Mouse (Mus musculus) kidney, adult 2 months (tissue): ENCODE data around the gene Map3k12.

Source experiments
- CTCF ChIP-seq: fragments of 200-500 bp; conservative IDR thresholded peaks from 2 replicates; pipeline ENCODE4 v1.5.1; 2011; ENCODE audit warnings: low read depth, mild to moderate bottlenecking, control low read depth, low read length, moderate library complexity, mixed read lengths; ENCODE audit not compliant: insufficient read depth, insufficient read length
- POLR2A ChIP-seq: fragments of 200-500 bp; IDR thresholded peaks from one replicate; pipeline ENCODE4 v1.6.1; 2011; ENCODE audit warnings: low read depth, low read length, control low read depth

DNA sequence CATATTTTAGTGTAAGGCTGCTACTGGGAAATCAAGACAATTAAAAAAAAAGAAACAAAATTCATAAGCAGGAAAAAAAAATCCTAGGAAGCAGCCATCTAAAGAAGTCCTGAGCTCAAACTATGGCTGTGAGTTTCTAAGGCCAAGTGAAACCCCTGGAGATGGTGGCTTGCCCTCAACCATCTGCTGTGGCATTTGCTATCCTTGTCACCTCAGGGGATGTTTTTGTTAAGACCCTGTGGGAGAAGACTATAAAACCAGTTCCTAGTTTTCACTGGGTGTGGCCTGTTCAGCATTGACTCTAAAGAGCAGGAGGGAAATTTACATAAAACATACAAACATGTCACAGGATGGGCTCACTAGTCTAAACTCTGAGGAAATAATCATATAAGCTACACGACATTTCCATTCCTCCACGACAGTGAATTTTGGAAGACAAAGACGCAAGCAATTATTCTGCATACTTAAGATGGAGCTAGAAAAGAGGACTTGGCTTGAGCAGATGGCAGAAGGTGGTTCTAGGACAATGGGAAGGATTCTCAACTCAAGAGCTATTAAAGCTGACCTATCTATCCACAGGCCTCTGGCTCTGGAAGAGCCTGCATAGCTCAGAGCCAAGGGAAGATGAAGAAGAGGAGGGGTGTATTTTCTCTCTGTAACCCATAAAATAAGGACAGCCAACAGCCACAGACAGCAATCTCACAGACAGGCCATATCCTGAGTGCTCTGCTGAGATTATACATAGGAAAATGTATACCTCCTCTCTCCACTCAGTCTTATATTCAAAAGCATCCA lies 15.4 kb upstream of the Map3k12 start:
- TF ChIP-seq CTCF (no peak), POLR2A (no peak)
